Mouse (Mus musculus): ENCODE measurements around the gene Trip4. TPM values are rescaled to one million over a fixed set of nuclear protein-coding genes. Genes with fewer than 3 reads are reported as not detected.

The Trip4 gene
- polyA plus RNA-seq, 1 experiment: 3.0 TPM

DNA sequence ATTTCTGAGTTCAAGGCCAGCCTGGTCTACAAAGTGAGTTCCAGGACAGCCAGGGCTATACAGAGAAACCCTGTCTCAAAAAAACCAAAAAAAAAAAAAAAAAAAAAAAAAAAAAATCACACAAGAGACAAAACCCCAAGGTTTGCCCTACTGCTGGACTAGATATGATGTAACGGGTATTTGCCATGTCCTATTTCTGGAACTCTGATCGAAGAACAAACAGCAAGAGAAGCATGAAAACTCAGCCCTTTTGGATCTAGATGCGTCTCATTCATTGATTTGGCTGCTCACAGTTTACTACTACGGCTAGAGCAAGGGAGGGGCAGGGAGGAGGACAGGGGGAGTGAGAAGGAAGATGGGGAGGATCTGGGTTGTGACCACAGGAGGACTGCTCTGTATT, 86.6 kb downstream of the Trip4 start:
- Histone ChIP-seq H3K36me3 (ENCODE audit: control insufficient read depth, insufficient read depth, low read length) (no peaks in the 10 kb centered on the region), H3K4me3 (ENCODE audit: extremely low read depth, insufficient read depth, insufficient read length) (no peak overlapping the region), H3K27me3 (ENCODE audit: control insufficient read depth, insufficient read depth, low read length) (no peaks in the 10 kb centered on the region), H3K4me1 (ENCODE audit: control insufficient read depth, insufficient read depth, insufficient read length) (no peaks in the 10 kb centered on the region), H3K27ac (ENCODE audit: insufficient read depth, low read length) (no peak overlapping the region)
- no peak for DNase-seq (ENCODE audit: low read depth in 1 of 2, low spot score in 2 of 2)
- 81% methylated on average over 4 of the region's 4 CpGs for WGBS
- TF ChIP-seq POLR2A (IDR thresholded peaks at IDR 0.05; ENCODE audit: low read depth, low read length) (no peak), CTCF (IDR thresholded peaks at IDR 0.05; ENCODE audit: extremely low read depth, insufficient read depth, insufficient read length, insufficient replicate concordance) (no peak)

- Histone ChIP-seq H3K36me3 (ENCODE audit: control insufficient read depth, insufficient read depth, low read length) (no peaks in the 10 kb centered on the region), H3K27me3 (ENCODE audit: control insufficient read depth, insufficient read depth, low read length) (no peaks in the 10 kb centered on the region), H3K4me1 (ENCODE audit: control insufficient read depth, insufficient read depth, insufficient read length) (no peaks in the 10 kb centered on the region), H3K27ac (ENCODE audit: insufficient read depth, low read length) (no peak overlapping the region), H3K4me3 (ENCODE audit: extremely low read depth, insufficient read depth, insufficient read length) (no peak overlapping the region)
- DNase-seq (ENCODE audit: low read depth in 1 of 2, low spot score in 2 of 2): no peak
- WGBS: 88% methylated on average over 2 of the region's 2 CpGs
- TF ChIP-seq CTCF (IDR thresholded peaks at IDR 0.05; ENCODE audit: extremely low read depth, insufficient read depth, insufficient read length, insufficient replicate concordance): no peak
- no peak for TF ChIP-seq POLR2A (IDR thresholded peaks at IDR 0.05; ENCODE audit: low read depth, low read length)
Observed at GRCm38 (mm10) chr9:65820301-65820700, 88.3 kb downstream of the Trip4 start.

- TF ChIP-seq POLR2A (IDR thresholded peaks at IDR 0.05; ENCODE audit: low read depth, low read length) (no peak), CTCF (IDR thresholded peaks at IDR 0.05; ENCODE audit: extremely low read depth, insufficient read depth, insufficient read length, insufficient replicate concordance) (no peak)
- WGBS: 99% methylated on average over 2 of the region's 2 CpGs
- no peak for DNase-seq (ENCODE audit: low read depth in 1 of 2, low spot score in 2 of 2)
- no peaks in the 10 kb centered on the region for H3K27me3 ChIP-seq (ENCODE audit: control insufficient read depth, insufficient read depth, low read length)
- H3K36me3 ChIP-seq (ENCODE audit: control insufficient read depth, insufficient read depth, low read length): no peaks in the 10 kb centered on the region
- H3K27ac ChIP-seq (ENCODE audit: insufficient read depth, low read length): no peak overlapping the region
- no peaks in the 10 kb centered on the region for H3K4me1 ChIP-seq (ENCODE audit: control insufficient read depth, insufficient read depth, insufficient read length)
- no peak overlapping the region for H3K4me3 ChIP-seq (ENCODE audit: extremely low read depth, insufficient read depth, insufficient read length)
Observed at GRCm38 (mm10) chr9:65818402-65818801, 90.2 kb downstream of the Trip4 start.

- 80% methylated on average over 2 of the region's 2 CpGs for WGBS
- Histone ChIP-seq H3K27ac (ENCODE audit: insufficient read depth, low read length) (no peak overlapping the region), H3K27me3 (ENCODE audit: control insufficient read depth, insufficient read depth, low read length) (no peaks in the 10 kb centered on the region), H3K36me3 (ENCODE audit: control insufficient read depth, insufficient read depth, low read length) (no peaks in the 10 kb centered on the region), H3K4me3 (ENCODE audit: extremely low read depth, insufficient read depth, insufficient read length) (no peak overlapping the region), H3K4me1 (ENCODE audit: control insufficient read depth, insufficient read depth, insufficient read length) (no peaks in the 10 kb centered on the region)
- TF ChIP-seq POLR2A (IDR thresholded peaks at IDR 0.05; ENCODE audit: low read depth, low read length): no peak
- TF ChIP-seq CTCF (IDR thresholded peaks at IDR 0.05; ENCODE audit: extremely low read depth, insufficient read depth, insufficient read length, insufficient replicate concordance): no peak
- DNase-seq (ENCODE audit: low read depth in 1 of 2, low spot score in 2 of 2): no peak
Observed at GRCm38 (mm10) chr9:65812841-65813240, 95.8 kb downstream of the Trip4 start.

DNA sequence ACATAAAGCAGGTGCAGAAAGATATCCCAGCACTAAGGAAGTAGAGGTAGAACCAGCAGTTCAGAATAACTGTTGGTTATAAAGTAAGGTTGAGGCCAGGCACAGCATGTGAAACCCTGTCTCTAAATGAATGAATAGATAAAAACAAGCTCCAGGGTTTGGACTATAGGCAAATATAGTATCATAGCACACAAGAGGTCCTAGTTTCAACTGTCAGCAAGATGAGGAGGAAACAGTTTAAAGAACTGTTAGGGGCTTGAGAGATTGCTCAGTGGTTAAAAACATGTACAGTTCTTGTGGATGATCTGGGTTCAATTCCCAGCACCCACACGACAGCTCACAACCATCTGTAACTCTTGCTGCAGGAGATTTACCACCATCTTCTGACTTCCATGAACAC, 96.8 kb downstream of the Trip4 start:
- WGBS: 74% methylated on average over 1 of the region's 1 CpGs
- H3K36me3 ChIP-seq (ENCODE audit: control insufficient read depth, insufficient read depth, low read length): no peaks in the 10 kb centered on the region
- H3K4me1 ChIP-seq (ENCODE audit: control insufficient read depth, insufficient read depth, insufficient read length): no peaks in the 10 kb centered on the region
- no peak overlapping the region for H3K4me3 ChIP-seq (ENCODE audit: extremely low read depth, insufficient read depth, insufficient read length)
- H3K27me3 ChIP-seq (ENCODE audit: control insufficient read depth, insufficient read depth, low read length): no peaks in the 10 kb centered on the region
- DNase-seq (ENCODE audit: low read depth in 1 of 2, low spot score in 2 of 2): no peak
- H3K27ac ChIP-seq (ENCODE audit: insufficient read depth, low read length): no peak overlapping the region
- TF ChIP-seq POLR2A (IDR thresholded peaks at IDR 0.05; ENCODE audit: low read depth, low read length): no peak
- no peak for TF ChIP-seq CTCF (IDR thresholded peaks at IDR 0.05; ENCODE audit: extremely low read depth, insufficient read depth, insufficient read length, insufficient replicate concordance)

- Histone ChIP-seq H3K4me1 (ENCODE audit: control insufficient read depth, insufficient read depth, insufficient read length) (no peaks in the 10 kb centered on the region), H3K4me3 (ENCODE audit: extremely low read depth, insufficient read depth, insufficient read length) (no peak overlapping the region), H3K27ac (ENCODE audit: insufficient read depth, low read length) (no peak overlapping the region), H3K36me3 (ENCODE audit: control insufficient read depth, insufficient read depth, low read length) (no peaks in the 10 kb centered on the region), H3K27me3 (ENCODE audit: control insufficient read depth, insufficient read depth, low read length) (no peaks in the 10 kb centered on the region)
- no peak for TF ChIP-seq CTCF (IDR thresholded peaks at IDR 0.05; ENCODE audit: extremely low read depth, insufficient read depth, insufficient read length, insufficient replicate concordance)
- no peak for TF ChIP-seq POLR2A (IDR thresholded peaks at IDR 0.05; ENCODE audit: low read depth, low read length)
- no peak for DNase-seq (ENCODE audit: low read depth in 1 of 2, low spot score in 2 of 2)
- 82% methylated on average over 1 of the region's 1 CpGs for WGBS
Observed at GRCm38 (mm10) chr9:65807818-65808217, 100.8 kb downstream of the Trip4 start.

DNA sequence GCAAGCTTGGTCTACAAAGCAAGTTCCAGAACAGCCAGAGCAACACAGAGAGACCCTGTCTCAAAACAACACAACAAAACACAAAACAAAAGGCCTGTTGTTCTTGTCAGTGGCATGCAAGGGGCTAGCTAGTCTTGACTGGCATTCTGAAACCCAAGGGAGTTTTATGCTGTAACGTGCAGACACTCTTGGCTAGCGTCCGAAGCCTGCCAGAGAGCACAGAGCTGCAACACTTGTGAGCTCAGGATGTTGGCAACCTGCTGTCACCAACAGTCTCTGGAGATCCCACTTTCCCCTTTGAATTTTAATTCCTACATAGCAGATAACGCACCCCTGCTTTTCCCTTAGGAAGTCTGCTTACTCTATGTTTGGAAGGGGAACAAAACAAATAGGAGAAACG, 101.3 kb downstream of the Trip4 start:
- H3K36me3 ChIP-seq (ENCODE audit: control insufficient read depth, insufficient read depth, low read length): no peaks in the 10 kb centered on the region
- no peak for TF ChIP-seq CTCF (IDR thresholded peaks at IDR 0.05; ENCODE audit: extremely low read depth, insufficient read depth, insufficient read length, insufficient replicate concordance)
- H3K27ac ChIP-seq (ENCODE audit: insufficient read depth, low read length): no peak overlapping the region
- 83% methylated on average over 5 of the region's 5 CpGs for WGBS
- no peaks in the 10 kb centered on the region for H3K27me3 ChIP-seq (ENCODE audit: control insufficient read depth, insufficient read depth, low read length)
- DNase-seq (ENCODE audit: low read depth in 1 of 2, low spot score in 2 of 2): no peak
- H3K4me3 ChIP-seq (ENCODE audit: extremely low read depth, insufficient read depth, insufficient read length): no peak overlapping the region
- H3K4me1 ChIP-seq (ENCODE audit: control insufficient read depth, insufficient read depth, insufficient read length): no peaks in the 10 kb centered on the region

All from spleen, adult 2 months (tissue).